Mouse (Mus musculus) midbrain, embryonic 12.5 days (tissue): Measurements from ENCODE around the gene Mindy1. TPM values are rescaled to one million over a fixed set of nuclear protein-coding genes. Genes with fewer than 3 reads are reported as not detected.

ENCODE experiments used
- ATAC-seq: fragments of 200-750 bp; cut with Nextera tagmentation; 2 replicates; pipeline ENCODE4 v1.8.0; 2017; ENCODE audit warnings: low read depth, moderate TSS enrichment, moderate library complexity; ENCODE audit not compliant: low FRiP score
- H3K27ac ChIP-seq: fragments of 300-500 bp; sonication (generic); replicated peaks from 2 replicates; pipeline ENCODE4 v1.5.1; 2016; ENCODE audit warnings: mild to moderate bottlenecking
- H3K27me3 ChIP-seq: fragments of 300-500 bp; sonication (generic); 2 replicates; pipeline ENCODE4 v1.6.1; 2016; ENCODE audit warnings: mild to moderate bottlenecking
- H3K36me3 ChIP-seq: fragments of 300-500 bp; sonication (generic); 2 replicates; pipeline ENCODE4 v1.6.1; 2016
- H3K4me1 ChIP-seq: fragments of 300-500 bp; sonication (generic); 2 replicates; pipeline ENCODE4 v1.6.1; 2016
- H3K4me2 ChIP-seq: fragments of 300-500 bp; sonication (generic); replicated peaks from 2 replicates; pipeline ENCODE4 v1.6.1; 2016; ENCODE audit warnings: mild to moderate bottlenecking, moderate library complexity
- H3K4me3 ChIP-seq: fragments of 300-500 bp; sonication (generic); 2 replicates; pipeline ENCODE4 v1.5.1; 2016; ENCODE audit warnings: mild to moderate bottlenecking
- H3K9ac ChIP-seq: fragments of 300-500 bp; sonication (generic); replicated peaks from 2 replicates; pipeline ENCODE4 v1.6.1; 2016; ENCODE audit warnings: mild to moderate bottlenecking, moderate library complexity
- H3K9me3 ChIP-seq: fragments of 300-500 bp; sonication (generic); 2 replicates; pipeline ENCODE4 v1.6.1; 2016; ENCODE audit warnings: mild to moderate bottlenecking
- WGBS: fragments of 180-500 bp; shearing (Covaris S2); methylation state at CpG from one replicate; pipeline ENCODE4 v1.1.7; 2016; 5-methylcytosine and 5-hydroxymethylcytosine counted together
- polyA plus RNA-seq: library from polyadenylated mRNA; unstranded; fragments of >200 nt; fragmentation: Nextera tagmentation; extraction: Ambion mirVana; gene quantifications from 2 replicates; pipeline ENCODE4 v1.2.1, GENCODE M21; 2016

The Mindy1 gene
- polyA plus RNA-seq = 46.6 and 47.6 TPM in 2 replicates

GRCm38 (mm10) chr3:95281216-95282126 is at the start of gene Mindy1, which contains the start of gene Prune1:
Gene Mindy1, plus strand, starts transcription at chr3:95281345.
Gene Prune1, minus strand, starts transcription at chr3:95282076.
- peak; percentile 87 for ATAC-seq
- Histone ChIP-seq H3K27ac (peak within 1 kb of the TSS; percentile 96), H3K4me2 (peak within 1 kb of the TSS; percentile 76), H3K9me3 (no peaks in the 10 kb centered on the region), H3K27me3 (no peaks in the 10 kb centered on the region), H3K36me3 (no peaks in the 10 kb centered on the region), H3K4me3 (peak within 1 kb of the TSS; percentile 66), H3K4me1 (peaks cover 20% of the 10 kb centered on the region), H3K9ac (peak within 1 kb of the TSS; percentile 77)
- WGBS = under 1% methylated on average over 52 of the region's 53 CpGs

DNA sequence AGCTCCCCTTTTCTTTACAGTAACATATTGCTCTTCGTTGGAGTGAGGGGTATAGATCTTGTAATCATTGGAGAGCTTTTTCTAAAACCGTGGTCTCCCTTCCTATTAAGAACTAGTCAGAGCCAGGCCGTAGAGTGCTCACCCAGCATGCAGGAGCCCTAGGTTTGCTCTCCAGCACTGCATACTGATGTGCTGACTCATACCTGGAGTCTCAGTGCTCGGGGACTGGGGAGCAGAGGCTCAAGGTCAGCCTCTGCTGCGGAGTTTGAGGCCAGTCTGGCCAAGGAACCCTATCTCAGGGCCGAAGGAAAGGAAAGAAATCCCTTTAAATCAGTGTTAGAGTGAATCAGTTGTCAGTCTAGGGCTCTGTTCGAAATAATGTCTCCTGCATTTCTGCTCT is 48.4 kb upstream of the Mindy1 start:
- ATAC-seq = no peak
- Histone ChIP-seq H3K4me1 (peaks cover 27% of the 10 kb centered on the region), H3K27ac (no peak overlapping the region), H3K36me3 (peaks cover 60% of the 10 kb centered on the region), H3K4me2 (no peak overlapping the region), H3K27me3 (no peaks in the 10 kb centered on the region), H3K9ac (no peak overlapping the region), H3K4me3 (no peak overlapping the region), H3K9me3 (no peaks in the 10 kb centered on the region)
- WGBS = 89% methylated on average over 7 of the region's 7 CpGs

DNA sequence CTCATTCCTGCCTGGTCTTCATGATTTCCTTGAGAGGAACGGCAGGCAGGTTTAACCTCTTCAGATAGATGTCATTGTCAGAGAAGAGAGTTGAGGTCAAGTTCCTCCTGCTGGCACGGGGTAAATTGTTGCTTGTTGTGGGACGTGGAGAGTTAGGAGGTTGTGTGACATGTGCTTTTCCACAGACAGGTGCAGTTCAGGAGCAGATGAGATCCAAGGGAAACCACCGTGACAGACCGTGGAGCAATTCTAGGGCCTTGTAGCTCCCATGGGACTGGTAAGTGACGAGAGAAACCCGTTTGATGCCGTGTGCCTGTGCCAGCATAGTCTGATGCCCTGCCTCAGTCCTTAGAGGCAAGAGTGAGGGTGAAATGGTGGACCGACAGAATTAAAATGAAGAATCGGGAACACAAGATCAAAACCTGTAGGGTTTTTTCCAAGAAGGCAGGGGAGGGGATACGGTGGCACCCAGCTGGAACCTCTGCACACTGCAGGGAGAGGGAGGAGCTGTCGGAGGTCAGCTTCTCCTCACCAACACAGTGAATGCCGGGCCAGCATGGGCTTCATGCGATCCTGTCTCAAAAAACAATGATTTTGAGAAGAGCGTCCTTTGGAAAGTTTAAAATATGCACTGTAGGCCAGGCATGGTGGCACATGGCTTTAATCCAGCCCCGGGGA is 47.7 kb upstream of the Mindy1 start:
- Histone ChIP-seq H3K9ac (no peak overlapping the region), H3K27me3 (no peaks in the 10 kb centered on the region), H3K9me3 (no peaks in the 10 kb centered on the region), H3K4me2 (no peak overlapping the region), H3K4me1 (peaks cover 27% of the 10 kb centered on the region), H3K27ac (no peak overlapping the region), H3K36me3 (peaks cover 66% of the 10 kb centered on the region), H3K4me3 (no peak overlapping the region)
- no peak for ATAC-seq
- 91% methylated on average over 16 of the region's 16 CpGs for WGBS

- H3K9me3 ChIP-seq = no peaks in the 10 kb centered on the region
- no peaks in the 10 kb centered on the region for H3K27me3 ChIP-seq
- no peak for ATAC-seq
- H3K36me3 ChIP-seq = peaks cover 71% of the 10 kb centered on the region
- peaks cover 15% of the 10 kb centered on the region for H3K4me1 ChIP-seq
- 81% methylated on average over 23 of the region's 23 CpGs for WGBS
- H3K4me2 ChIP-seq = no peak overlapping the region
- no peak overlapping the region for H3K4me3 ChIP-seq
- H3K9ac ChIP-seq = no peak overlapping the region
- H3K27ac ChIP-seq = no peak overlapping the region
Observed at GRCm38 (mm10) chr3:95235386-95236301, 45.5 kb upstream of the Mindy1 start.

DNA sequence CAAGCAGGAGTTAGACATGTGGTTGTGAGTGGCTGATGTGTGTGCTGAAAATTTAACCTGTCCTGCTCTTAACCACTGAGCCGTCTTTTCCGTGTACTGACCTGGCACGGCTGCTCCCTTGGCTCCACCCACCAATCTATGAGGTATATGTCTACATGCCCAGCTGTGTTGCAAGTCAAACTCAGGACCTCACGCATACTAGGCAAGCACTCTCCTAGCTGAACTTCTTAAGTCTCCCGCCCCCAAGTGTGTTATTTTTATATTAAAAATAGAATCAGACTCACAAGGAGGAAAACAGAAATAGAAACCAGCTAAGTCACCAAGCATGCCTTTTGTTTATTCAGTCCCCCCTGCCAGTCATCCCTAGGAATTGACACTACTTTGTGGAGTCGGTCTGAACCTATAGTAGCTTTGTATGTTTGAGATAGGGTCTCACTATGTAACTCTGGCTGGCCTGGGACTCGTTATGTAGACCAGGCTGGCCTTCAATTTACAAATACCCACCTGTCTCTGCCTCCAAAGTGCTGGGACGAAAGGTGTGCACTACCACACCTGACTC is 43.5 kb upstream of the Mindy1 start:
- H3K36me3 ChIP-seq = peaks cover 62% of the 10 kb centered on the region
- 90% methylated on average over 8 of the region's 8 CpGs for WGBS

GRCm38 (mm10) chr3:95239022-95239421 is 42.1 kb upstream of the Mindy1 start:
- Histone ChIP-seq H3K27me3 (no peaks in the 10 kb centered on the region), H3K9ac (no peak overlapping the region), H3K36me3 (peaks cover 48% of the 10 kb centered on the region), H3K4me3 (no peak overlapping the region), H3K27ac (no peak overlapping the region), H3K4me1 (no peaks in the 10 kb centered on the region), H3K9me3 (no peaks in the 10 kb centered on the region), H3K4me2 (no peak overlapping the region)
- 86% methylated on average over 6 of the region's 6 CpGs for WGBS
- no peak for ATAC-seq

More for the DNA sequence above, 43.5 kb upstream of the Mindy1 start:
- Histone ChIP-seq H3K4me2 (no peak overlapping the region), H3K9me3 (no peaks in the 10 kb centered on the region), H3K27ac (no peak overlapping the region), H3K9ac (no peak overlapping the region), H3K4me1 (no peaks in the 10 kb centered on the region), H3K4me3 (no peak overlapping the region), H3K27me3 (no peaks in the 10 kb centered on the region)
- no peak for ATAC-seq

- Histone ChIP-seq H3K9ac (no peak overlapping the region), H3K4me1 (no peaks in the 10 kb centered on the region), H3K4me2 (no peak overlapping the region), H3K27ac (no peak overlapping the region), H3K27me3 (no peaks in the 10 kb centered on the region), H3K4me3 (no peak overlapping the region), H3K9me3 (no peaks in the 10 kb centered on the region), H3K36me3 (peaks cover 38% of the 10 kb centered on the region)
- 87% methylated on average over 12 of the region's 12 CpGs for WGBS
- ATAC-seq = no peak
Observed at GRCm38 (mm10) chr3:95239971-95240370, 41.2 kb upstream of the Mindy1 start.

DNA sequence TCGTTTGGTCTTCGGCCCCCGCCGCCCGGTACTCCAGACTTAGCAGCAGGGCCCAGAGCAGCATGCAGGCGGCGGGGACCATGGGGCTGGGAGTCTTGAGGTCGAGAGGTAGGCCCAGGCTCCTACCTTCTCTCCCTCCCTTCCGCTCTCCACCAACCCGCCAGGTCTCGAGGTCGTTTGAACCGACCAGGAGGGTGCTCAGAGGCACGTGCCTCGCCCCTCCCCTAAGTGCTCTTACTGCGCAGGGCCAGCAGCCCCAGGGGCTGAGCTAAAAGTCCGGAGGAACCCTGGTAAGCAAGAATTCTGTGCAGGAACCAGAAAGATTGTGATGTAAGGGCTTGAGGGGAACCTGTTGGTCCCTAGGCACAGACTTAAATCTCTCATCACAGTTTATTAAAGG is 40.2 kb upstream of the Mindy1 start:
- no peak overlapping the region; the same call in 1 of the 2 replicates for H3K4me2 ChIP-seq
- WGBS = 32% methylated on average over 17 of the region's 17 CpGs

GRCm38 (mm10) chr3:95241498-95241897 is 39.6 kb upstream of the Mindy1 start, which contains the start of gene Gm128:
Gene Gm128, minus strand, starts transcription at chr3:95241598.
- H3K4me3 ChIP-seq = no peak within 1 kb of the TSS
- no peak within 1 kb of the TSS for H3K9ac ChIP-seq
- ATAC-seq = no peak

More for the DNA sequence above, 40.2 kb upstream of the Mindy1 start:
- Histone ChIP-seq H3K36me3 (peaks cover 29% of the 10 kb centered on the region), H3K27me3 (no peaks in the 10 kb centered on the region), H3K27ac (no peak overlapping the region), H3K4me3 (no peak overlapping the region), H3K9me3 (no peaks in the 10 kb centered on the region), H3K4me1 (no peaks in the 10 kb centered on the region), H3K9ac (no peak overlapping the region)
- ATAC-seq = no peak

DNA sequence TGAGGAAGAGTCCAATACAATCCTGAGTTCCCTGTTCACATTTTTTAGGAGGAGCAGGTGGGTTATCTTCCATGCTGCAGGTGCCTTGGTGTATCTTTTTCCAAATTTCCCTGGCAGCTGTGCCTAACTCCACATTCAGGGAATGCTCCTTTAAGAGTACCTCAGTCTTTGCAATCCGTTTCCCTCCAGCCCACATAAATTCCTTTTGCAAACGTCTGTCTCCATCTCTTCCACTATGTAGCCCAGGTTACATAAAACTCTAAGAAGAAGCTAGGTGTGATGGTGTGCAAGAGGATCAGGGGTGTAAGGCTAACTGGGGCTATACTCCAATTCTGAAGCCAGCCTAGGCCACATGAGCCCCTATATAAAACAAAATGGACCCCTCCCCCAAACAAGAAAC is 38.1 kb upstream of the Mindy1 start:
- H3K4me3 ChIP-seq = no peak overlapping the region
- H3K27ac ChIP-seq = no peak overlapping the region
- H3K4me2 ChIP-seq = no peak overlapping the region
- no peak overlapping the region for H3K9ac ChIP-seq
- no peaks in the 10 kb centered on the region for H3K4me1 ChIP-seq
- 91% methylated on average over 2 of the region's 2 CpGs for WGBS
- H3K36me3 ChIP-seq = peaks cover 9% of the 10 kb centered on the region
- H3K9me3 ChIP-seq = no peaks in the 10 kb centered on the region
- no peak for ATAC-seq
- no peaks in the 10 kb centered on the region for H3K27me3 ChIP-seq

More at GRCm38 (mm10) chr3:95241498-95241897, 39.6 kb upstream of the Mindy1 start, which contains the start of gene Gm128:
- no peak within 1 kb of the TSS; the same call in 1 of the 2 replicates for H3K4me2 ChIP-seq
- H3K4me1 ChIP-seq = no peaks in the 10 kb centered on the region
- H3K36me3 ChIP-seq = peaks cover 23% of the 10 kb centered on the region
- H3K27ac ChIP-seq = no peak within 1 kb of the TSS
- 73% methylated on average over 7 of the region's 7 CpGs for WGBS
- no peaks in the 10 kb centered on the region for H3K9me3 ChIP-seq
- no peaks in the 10 kb centered on the region for H3K27me3 ChIP-seq
